Mouse (Mus musculus) heart, embryonic 11.5 days (tissue): ENCODE measurements around the gene Tpi1. TPM values are rescaled to one million over a fixed set of nuclear protein-coding genes. Genes with fewer than 3 reads are reported as not detected.

Experiments
- ATAC-seq: fragments of 200-750 bp; cut with Nextera tagmentation; replicated peaks from 2 replicates; pipeline ENCODE4 v1.8.0; 2017; ENCODE audit warnings: moderate library complexity; ENCODE audit not compliant: insufficient number of reproducible peaks, low FRiP score, low TSS enrichment
- H3K27ac ChIP-seq: fragments of 300-500 bp; sonication (generic); 2 replicates; pipeline ENCODE4 v1.5.1; 2014; ENCODE audit warnings: mild to moderate bottlenecking, low read depth, low read length
- H3K27me3 ChIP-seq: fragments of 300-500 bp; sonication (generic); 2 replicates; pipeline ENCODE4 v1.6.1; 2014; ENCODE audit warnings: mild to moderate bottlenecking, low read length, mixed read lengths; ENCODE audit not compliant: control insufficient read depth, insufficient read depth
- H3K36me3 ChIP-seq: fragments of 300-500 bp; sonication (generic); 2 replicates; pipeline ENCODE4 v1.6.1; 2014; ENCODE audit warnings: mild to moderate bottlenecking, low read length, moderate library complexity, mixed read lengths; ENCODE audit not compliant: control insufficient read depth, insufficient read depth
- H3K4me1 ChIP-seq: fragments of 300-500 bp; sonication (generic); 2 replicates; pipeline ENCODE4 v1.6.1; 2014; ENCODE audit warnings: low read length; ENCODE audit not compliant: control insufficient read depth, insufficient read depth
- H3K4me2 ChIP-seq: fragments of 300-500 bp; sonication (generic); 2 replicates; pipeline ENCODE4 v1.6.1; 2014; ENCODE audit warnings: mild to moderate bottlenecking, moderate library complexity
- H3K4me3 ChIP-seq: fragments of 300-500 bp; sonication (generic); 2 replicates; pipeline ENCODE4 v1.5.1; 2014; ENCODE audit warnings: low read depth, low read length
- H3K9ac ChIP-seq: fragments of 300-500 bp; sonication (generic); 2 replicates; pipeline ENCODE4 v1.6.1; 2014; ENCODE audit warnings: mild to moderate bottlenecking, low read depth, low read length, moderate library complexity
- H3K9me3 ChIP-seq: fragments of 300-500 bp; sonication (generic); replicated peaks from 2 replicates; pipeline ENCODE4 v1.6.1; 2016; ENCODE audit warnings: low read length; ENCODE audit not compliant: control insufficient read depth
- WGBS: fragments of 180-500 bp; shearing (Covaris S2); extraction: QIAGEN DNeasy Blood & Tissue Kit; methylation state at CpG from one replicate; pipeline ENCODE4 v1.1.7; 2014; ENCODE audit not compliant: insufficient replicate concordance; 5-methylcytosine and 5-hydroxymethylcytosine counted together
- polyA plus RNA-seq: library from polyadenylated mRNA; unstranded; fragments of >200 nt; fragmentation: Nextera tagmentation; extraction: Ambion mirVana; gene quantifications from 2 replicates; pipeline ENCODE4 v1.2.1, GENCODE M21; 2014

Gene Tpi1
- polyA plus RNA-seq, 1 experiment from 2014 or later = 1,419 TPM

- H3K4me1 ChIP-seq = peaks cover 20% of the 10 kb centered on the region
- H3K27me3 ChIP-seq = peaks cover 27% of the 10 kb centered on the region
- H3K4me2 ChIP-seq = peak overlapping the region; percentile 92
- WGBS = 25% methylated on average over 26 of the region's 26 CpGs
- H3K27ac ChIP-seq = peak overlapping the region; percentile 85; the same call in 1 of the 2 replicates
- ATAC-seq = no peak
- H3K9ac ChIP-seq = peak overlapping the region; percentile 94
- H3K9me3 ChIP-seq = no peaks in the 10 kb centered on the region
- no peaks in the 10 kb centered on the region for H3K36me3 ChIP-seq
- peak overlapping the region; percentile 77 for H3K4me3 ChIP-seq
These were observed 43.9 kb upstream of the Tpi1 start for GRCm38 (mm10) chr6:124857840-124858530.

DNA sequence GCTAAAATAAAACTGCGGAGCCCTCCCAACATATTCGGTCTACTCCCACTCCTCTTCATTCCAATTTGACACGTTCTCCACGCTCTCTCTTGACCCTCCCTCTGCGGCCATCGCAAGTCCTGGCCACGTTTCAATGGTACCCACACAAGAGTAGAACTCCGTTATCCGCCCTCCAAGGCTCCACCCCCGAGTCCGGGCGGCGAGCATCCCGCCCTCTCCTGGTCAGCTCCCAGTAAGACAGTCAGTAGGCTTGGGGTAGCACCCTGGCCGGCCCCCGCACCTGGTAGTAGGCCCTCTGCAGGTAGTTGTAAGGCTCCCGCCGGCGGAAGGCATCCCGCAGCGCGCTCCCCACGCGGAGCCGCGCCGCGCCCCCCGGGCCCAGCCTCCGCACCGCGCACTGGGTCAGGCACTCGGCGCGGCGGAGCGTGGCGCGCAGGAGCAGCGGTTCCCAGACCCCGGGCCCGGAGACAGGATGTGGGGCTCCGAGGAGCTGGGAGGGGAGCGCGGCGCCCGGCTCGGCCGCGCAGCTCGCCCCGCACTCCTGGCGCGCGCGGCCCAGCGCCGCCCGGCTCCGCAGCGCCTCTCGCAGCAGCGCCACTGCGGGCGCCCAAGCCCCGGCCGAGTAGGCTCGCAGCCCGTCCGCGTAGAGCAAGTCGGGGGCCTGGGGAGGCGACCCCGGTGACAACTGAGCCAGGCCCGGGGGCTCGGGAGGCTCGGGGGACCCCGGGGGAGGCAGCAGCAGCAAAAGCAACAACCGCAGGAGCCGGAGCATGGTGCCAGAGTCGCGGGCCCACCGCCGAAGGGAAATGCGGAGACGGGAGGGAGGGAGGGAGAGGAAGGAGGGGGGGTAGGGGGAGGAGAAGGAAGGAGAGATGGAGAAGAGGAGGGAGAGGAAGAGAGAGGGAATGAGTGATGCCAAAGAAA, 43.1 kb upstream of the Tpi1 start, which contains the start of gene P3h3:
TSS of gene P3h3 (minus strand) at position 837 of the 924 bp plus-strand sequence.
- Histone ChIP-seq H3K27ac (peak within 1 kb of the TSS; percentile 85), H3K4me2 (peak within 1 kb of the TSS; percentile 92), H3K4me3 (peak within 1 kb of the TSS; percentile 77), H3K4me1 (peaks cover 18% of the 10 kb centered on the region), H3K9me3 (no peaks in the 10 kb centered on the region), H3K27me3 (peaks cover 27% of the 10 kb centered on the region), H3K36me3 (no peaks in the 10 kb centered on the region), H3K9ac (peak within 1 kb of the TSS; percentile 94)
- WGBS = under 1% methylated on average over 69 of the region's 86 CpGs
- ATAC-seq = peak; percentile 76

DNA sequence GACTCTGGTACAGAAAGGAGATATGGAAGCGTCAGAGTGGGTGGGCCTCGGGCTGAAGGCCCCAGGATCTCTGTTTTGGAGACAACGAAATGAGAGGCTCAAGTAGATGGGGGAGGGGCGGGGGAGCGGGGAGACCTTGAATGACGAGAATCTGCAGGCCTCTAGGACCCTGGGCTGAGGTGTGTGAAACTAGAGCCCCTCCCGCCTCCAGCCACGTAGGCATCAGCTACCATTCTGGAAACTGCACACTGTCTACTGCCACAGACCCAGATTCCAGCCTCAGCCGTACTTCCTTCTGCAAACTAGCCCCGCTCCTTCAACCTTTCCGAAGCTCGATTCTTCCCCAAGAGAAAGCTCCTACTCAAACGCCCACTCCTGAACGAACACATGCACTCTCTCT, 42.2 kb upstream of the Tpi1 start:
- H3K9me3 ChIP-seq = no peaks in the 10 kb centered on the region
- H3K27me3 ChIP-seq = peaks cover 26% of the 10 kb centered on the region
- H3K36me3 ChIP-seq = no peaks in the 10 kb centered on the region
- H3K4me3 ChIP-seq = peak overlapping the region; percentile 77
- peak overlapping the region; percentile 94 for H3K9ac ChIP-seq
- H3K4me2 ChIP-seq = peak overlapping the region; percentile 92
- ATAC-seq = no peak; the same call in 1 of the 2 replicates
- H3K4me1 ChIP-seq = peaks cover 18% of the 10 kb centered on the region
- H3K27ac ChIP-seq = peak overlapping the region; percentile 85; the same call in 1 of the 2 replicates
- WGBS = 6% methylated on average over 14 of the region's 14 CpGs

DNA sequence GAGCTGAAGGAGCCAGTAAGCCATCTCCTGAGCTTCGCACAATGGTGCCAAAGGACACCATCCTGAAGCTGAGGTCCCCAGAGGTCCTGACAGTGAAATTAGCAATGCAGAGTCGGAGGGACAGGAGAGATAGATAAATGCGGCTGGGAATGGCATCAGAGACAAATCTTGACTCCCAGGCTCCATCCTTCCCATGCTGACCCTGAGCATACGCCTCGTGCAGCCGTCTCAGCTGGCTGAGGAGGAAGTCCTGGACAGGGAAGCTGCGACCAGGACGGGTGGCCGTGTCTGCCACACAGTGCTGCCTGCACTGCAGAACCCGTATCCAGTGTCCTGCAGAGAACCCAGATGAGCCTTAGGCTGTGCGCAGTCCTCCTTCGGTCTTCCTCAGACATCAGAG, 40.6 kb upstream of the Tpi1 start:
- H3K36me3 ChIP-seq = no peaks in the 10 kb centered on the region
- peaks cover 19% of the 10 kb centered on the region for H3K27me3 ChIP-seq
- WGBS = 53% methylated on average over 12 of the region's 12 CpGs
- H3K9me3 ChIP-seq = no peaks in the 10 kb centered on the region
- no peak overlapping the region for H3K4me3 ChIP-seq
- no peak overlapping the region for H3K27ac ChIP-seq
- H3K4me1 ChIP-seq = peaks cover 10% of the 10 kb centered on the region
- no peak overlapping the region for H3K9ac ChIP-seq
- H3K4me2 ChIP-seq = no peak overlapping the region
- no peak for ATAC-seq

DNA sequence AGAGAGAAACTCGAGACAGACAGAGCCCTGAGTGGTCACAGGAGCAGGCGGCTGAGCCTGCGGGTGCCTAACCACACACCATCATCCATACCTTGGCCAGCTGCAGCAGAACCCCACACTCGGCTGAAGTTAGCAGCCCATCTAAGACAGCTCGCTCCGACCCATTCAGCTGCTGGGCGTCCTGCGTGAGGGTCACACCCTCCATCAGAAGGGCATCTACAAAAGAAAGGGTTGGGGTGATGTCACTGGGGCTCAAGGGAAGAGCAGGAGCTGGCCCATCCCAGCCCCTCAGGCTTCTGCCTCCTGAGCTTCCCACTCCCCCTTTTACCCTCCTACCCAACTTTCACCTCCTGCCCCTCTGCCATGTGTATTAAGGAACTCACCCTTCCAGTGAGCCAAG, 36.4 kb upstream of the Tpi1 start:
- no peaks in the 10 kb centered on the region for H3K27me3 ChIP-seq
- H3K4me2 ChIP-seq = no peak overlapping the region
- H3K36me3 ChIP-seq = no peaks in the 10 kb centered on the region
- H3K4me3 ChIP-seq = no peak overlapping the region
- no peak overlapping the region for H3K9ac ChIP-seq
- no peak for ATAC-seq
- no peaks in the 10 kb centered on the region for H3K4me1 ChIP-seq
- H3K9me3 ChIP-seq = no peaks in the 10 kb centered on the region
- 39% methylated on average over 8 of the region's 8 CpGs for WGBS
- no peak overlapping the region for H3K27ac ChIP-seq

- Histone ChIP-seq H3K4me1 (no peaks in the 10 kb centered on the region), H3K4me2 (no peak overlapping the region), H3K9ac (no peak overlapping the region), H3K27me3 (no peaks in the 10 kb centered on the region), H3K4me3 (no peak overlapping the region), H3K36me3 (no peaks in the 10 kb centered on the region), H3K27ac (no peak overlapping the region), H3K9me3 (no peaks in the 10 kb centered on the region)
- 0 out of 2 replicates have a peak, but pooled peaks have one; percentile 43 for ATAC-seq
- 13% methylated on average over 9 of the region's 9 CpGs for WGBS
These were observed 33.2 kb upstream of the Tpi1 start for GRCm38 (mm10) chr6:124847305-124847704.

- Histone ChIP-seq H3K4me1 (peaks cover 21% of the 10 kb centered on the region), H3K27me3 (no peaks in the 10 kb centered on the region), H3K36me3 (no peaks in the 10 kb centered on the region), H3K4me3 (no peak within 1 kb of the TSS; the same call in 1 of the 2 replicates), H3K9me3 (no peaks in the 10 kb centered on the region), H3K9ac (peak within 1 kb of the TSS; percentile 52; the same call in 1 of the 2 replicates), H3K4me2 (peak within 1 kb of the TSS; percentile 54), H3K27ac (peak within 1 kb of the TSS; percentile 54; the same call in 1 of the 2 replicates)
- WGBS = 19% methylated on average over 15 of the region's 15 CpGs
- no peak for ATAC-seq
These were observed 26.4 kb upstream of the Tpi1 start, which contains the start of gene Gnb3 for GRCm38 (mm10) chr6:124840241-124841167. Gene Gnb3, minus strand, starts transcription at chr6:124840275.
